Mouse (Mus musculus) intestine, embryonic 14.5 days (tissue): ENCODE data around the gene Eno2. TPM values are rescaled to one million over a fixed set of nuclear protein-coding genes. Genes with fewer than 3 reads are reported as not detected.

ENCODE experiments used
- ATAC-seq: fragments of 200-750 bp; cut with Nextera tagmentation; replicated peaks from 2 replicates; pipeline ENCODE4 v1.8.0; 2017; ENCODE audit warnings: low read depth, moderate number of reproducible peaks, moderate TSS enrichment, moderate library complexity; ENCODE audit not compliant: low FRiP score, low TSS enrichment
- DNase-seq: peaks from one replicate; pipeline ENCODE4 v3.0.0-alpha.2; 2018; ENCODE audit warnings: low spot score
- H3K27ac ChIP-seq: fragments of 300-500 bp; sonication (generic); 2 replicates; pipeline ENCODE4 v1.5.1; 2014; ENCODE audit warnings: low read depth, mild to moderate bottlenecking, control low read depth
- H3K27me3 ChIP-seq: fragments of 300-500 bp; sonication (generic); replicated peaks from 2 replicates; pipeline ENCODE4 v1.6.1; 2014; ENCODE audit warnings: low read length, control low read depth; ENCODE audit not compliant: control insufficient read depth, insufficient read depth
- H3K36me3 ChIP-seq: fragments of 300-500 bp; sonication (generic); 2 replicates; pipeline ENCODE4 v1.6.1; 2014; ENCODE audit warnings: low read length, control low read depth; ENCODE audit not compliant: control insufficient read depth, insufficient read depth
- H3K4me1 ChIP-seq: fragments of 300-500 bp; sonication (generic); replicated peaks from 2 replicates; pipeline ENCODE4 v1.6.1; 2014; ENCODE audit warnings: low read length, control low read depth, mixed read lengths; ENCODE audit not compliant: control insufficient read depth, insufficient read depth
- H3K4me2 ChIP-seq: fragments of 300-500 bp; sonication (generic); 2 replicates; pipeline ENCODE4 v1.6.1; 2014; ENCODE audit warnings: low read length
- H3K4me3 ChIP-seq: fragments of 300-500 bp; sonication (generic); 2 replicates; pipeline ENCODE4 v1.5.1; 2014; ENCODE audit warnings: low read depth, low read length, control low read depth, mixed read lengths
- H3K9ac ChIP-seq: fragments of 300-500 bp; sonication (generic); 2 replicates; pipeline ENCODE4 v1.6.1; 2014; ENCODE audit warnings: mild to moderate bottlenecking, low read length
- H3K9me3 ChIP-seq: fragments of 300-500 bp; sonication (generic); 2 replicates; pipeline ENCODE4 v1.6.1; 2016; ENCODE audit warnings: low read length, control low read depth; ENCODE audit not compliant: control insufficient read depth
- WGBS: fragments of 180-500 bp; shearing (Covaris S2); extraction: QIAGEN DNeasy Blood & Tissue Kit; methylation state at CpG from one replicate; pipeline ENCODE4 v1.1.7; 2014; 5-methylcytosine and 5-hydroxymethylcytosine counted together
- polyA plus RNA-seq: library from polyadenylated mRNA; unstranded; fragments of >200 nt; fragmentation: Nextera tagmentation; extraction: Ambion mirVana; gene quantifications from 2 replicates; pipeline ENCODE4 v1.2.1, GENCODE M21; 2014

Gene Eno2
- polyA plus RNA-seq: 7.6 and 8.0 TPM in 2 replicates

DNA sequence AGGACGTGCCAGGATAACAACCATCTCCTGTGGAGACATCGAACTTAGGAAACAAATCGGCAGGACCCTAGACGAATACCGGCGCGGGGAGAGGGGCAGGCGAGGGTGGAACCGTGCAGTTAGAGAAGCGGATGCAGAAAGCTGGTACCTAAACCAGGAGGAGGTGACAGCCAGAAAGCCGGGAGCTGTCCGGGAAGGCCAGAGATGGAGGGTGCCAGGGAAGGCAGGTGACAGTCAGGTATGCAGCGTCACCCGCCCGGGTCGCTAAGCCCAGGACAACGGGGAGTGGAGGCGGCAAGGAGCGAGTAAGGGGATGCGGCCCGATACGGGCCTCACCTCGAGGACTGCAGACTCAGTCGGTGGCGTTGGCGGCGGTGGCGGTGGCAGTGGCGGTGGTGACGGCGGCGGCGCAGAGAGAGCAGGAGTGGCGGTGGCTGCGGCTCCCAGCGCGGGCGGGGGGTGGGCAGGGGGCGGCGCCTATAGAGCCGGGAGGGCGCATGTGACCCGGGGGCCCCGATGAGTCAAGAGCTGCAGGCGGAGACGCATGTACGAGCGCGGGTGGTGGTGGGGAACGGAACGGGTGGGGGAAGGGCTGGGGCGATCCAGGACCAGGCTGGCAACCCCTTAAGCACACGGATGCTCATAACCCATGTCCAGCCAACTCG lies at the start of gene Eno2:
Eno2 (minus strand) TSS at position 573 of the 665 bp plus-strand sequence.
- Histone ChIP-seq H3K4me3 (peak within 1 kb of the TSS; percentile 49), H3K4me1 (peaks cover 8% of the 10 kb centered on the region), H3K4me2 (peak within 1 kb of the TSS; percentile 95), H3K9me3 (no peaks in the 10 kb centered on the region), H3K36me3 (no peaks in the 10 kb centered on the region), H3K9ac (peak within 1 kb of the TSS; percentile 47), H3K27ac (no peak within 1 kb of the TSS), H3K27me3 (0 out of 2 replicates have a peak, but pooled peaks cover 3% of the 10 kb centered on the region)
- DNase-seq (peak; percentile 68), ATAC-seq (peak; percentile 74)
- WGBS: 1% methylated on average over 54 of the region's 54 CpGs

GRCm38 (mm10) chr6:124817971-124818370 lies 48.5 kb upstream of the Eno2 start:
- DNase-seq (no peak), ATAC-seq (no peak)
- no peaks in the 10 kb centered on the region for H3K27me3 ChIP-seq
- H3K4me2 ChIP-seq: no peak overlapping the region
- no peaks in the 10 kb centered on the region for H3K9me3 ChIP-seq
- H3K4me1 ChIP-seq: peaks cover 11% of the 10 kb centered on the region
- no peak overlapping the region for H3K9ac ChIP-seq
- no peak overlapping the region for H3K27ac ChIP-seq
- no peak overlapping the region for H3K4me3 ChIP-seq
- whole genome bisulfite sequencing: 89% methylated on average over 8 of the region's 8 CpGs
- peaks cover 81% of the 10 kb centered on the region for H3K36me3 ChIP-seq

- DNase-seq (no peak), ATAC-seq (no peak)
- H3K36me3 ChIP-seq: peaks cover 78% of the 10 kb centered on the region
- WGBS: 97% methylated on average over 8 of the region's 8 CpGs
- peaks cover 15% of the 10 kb centered on the region for H3K4me1 ChIP-seq
- no peak overlapping the region for H3K27ac ChIP-seq
- no peak overlapping the region for H3K4me2 ChIP-seq
- no peaks in the 10 kb centered on the region for H3K27me3 ChIP-seq
- no peak overlapping the region for H3K4me3 ChIP-seq
- H3K9ac ChIP-seq: no peak overlapping the region
- no peaks in the 10 kb centered on the region for H3K9me3 ChIP-seq
Observed at GRCm38 (mm10) chr6:124817563-124817962, 48.1 kb upstream of the Eno2 start.

GRCm38 (mm10) chr6:124817125-124817524 lies 47.7 kb upstream of the Eno2 start:
- ATAC-seq (no peak), DNase-seq (no peak)
- Histone ChIP-seq H3K27me3 (no peaks in the 10 kb centered on the region), H3K27ac (no peak overlapping the region), H3K4me2 (no peak overlapping the region), H3K4me3 (no peak overlapping the region), H3K4me1 (peaks cover 20% of the 10 kb centered on the region), H3K9me3 (no peaks in the 10 kb centered on the region), H3K9ac (no peak overlapping the region), H3K36me3 (peaks cover 78% of the 10 kb centered on the region)
- WGBS: 92% methylated on average over 11 of the region's 11 CpGs

GRCm38 (mm10) chr6:124816611-124817010 lies 47.1 kb upstream of the Eno2 start:
- Histone ChIP-seq H3K9ac (no peak overlapping the region), H3K4me3 (no peak overlapping the region), H3K9me3 (no peaks in the 10 kb centered on the region), H3K4me1 (peaks cover 21% of the 10 kb centered on the region), H3K27me3 (no peaks in the 10 kb centered on the region), H3K36me3 (peaks cover 78% of the 10 kb centered on the region), H3K4me2 (no peak overlapping the region), H3K27ac (no peak overlapping the region)
- DNase-seq: no peak
- WGBS: 70% methylated on average over 4 of the region's 4 CpGs
- ATAC-seq: no peak

- peaks cover 77% of the 10 kb centered on the region for H3K36me3 ChIP-seq
- H3K4me3 ChIP-seq: no peak overlapping the region
- no peak overlapping the region for H3K9ac ChIP-seq
- DNase-seq: no peak
- peaks cover 25% of the 10 kb centered on the region for H3K4me1 ChIP-seq
- no peak overlapping the region for H3K4me2 ChIP-seq
- no peaks in the 10 kb centered on the region for H3K27me3 ChIP-seq
- H3K9me3 ChIP-seq: no peaks in the 10 kb centered on the region
- H3K27ac ChIP-seq: no peak overlapping the region
- 67% methylated on average over 9 of the region's 9 CpGs for WGBS
- no peak for ATAC-seq
Observed at GRCm38 (mm10) chr6:124814858-124815774, 45.6 kb upstream of the Eno2 start.

GRCm38 (mm10) chr6:124814448-124814847 lies 45.0 kb upstream of the Eno2 start:
- 31% methylated on average over 8 of the region's 8 CpGs for WGBS
- DNase-seq (no peak), ATAC-seq (peak; percentile 30; the same call in 1 of the 2 replicates)
- 0 out of 2 replicates have a peak overlapping the region, but pooled peaks have one; percentile 1 for H3K27ac ChIP-seq
- H3K4me3 ChIP-seq: peak overlapping the region; percentile 71
- no peak overlapping the region for H3K9ac ChIP-seq
- H3K4me2 ChIP-seq: peak overlapping the region; percentile 95
- H3K4me1 ChIP-seq: peaks cover 32% of the 10 kb centered on the region
- no peaks in the 10 kb centered on the region for H3K27me3 ChIP-seq
- H3K36me3 ChIP-seq: peaks cover 71% of the 10 kb centered on the region
- no peaks in the 10 kb centered on the region for H3K9me3 ChIP-seq

- peak within 1 kb of the TSS; percentile 71 for H3K4me3 ChIP-seq
- DNase-seq: peak; percentile 95
- peak; percentile 85 for ATAC-seq
- peak within 1 kb of the TSS; percentile 88 for H3K27ac ChIP-seq
- WGBS: under 1% methylated on average over 22 of the region's 22 CpGs
- peak within 1 kb of the TSS; percentile 95 for H3K4me2 ChIP-seq
- H3K9ac ChIP-seq: peak within 1 kb of the TSS; percentile 84
- no peaks in the 10 kb centered on the region for H3K9me3 ChIP-seq
- no peaks in the 10 kb centered on the region for H3K27me3 ChIP-seq
- H3K36me3 ChIP-seq: peaks cover 66% of the 10 kb centered on the region
- H3K4me1 ChIP-seq: peaks cover 32% of the 10 kb centered on the region
Observed at GRCm38 (mm10) chr6:124813933-124814332, 44.5 kb upstream of the Eno2 start, which contains the start of gene Tpi1. TSS of gene Tpi1 (minus strand) at chr6:124814296.
